Mouse (Mus musculus): ENCODE measurements around the gene Ptpn11.
A peak's percentile ranks its signal among the peaks of the same experiment; 100 is the strongest.
"Not testable (repeated sequence)": the region's sequence is repeated elsewhere in the genome, so short reads cannot be mapped to it uniquely, and the experiment has no call there.

Gene Ptpn11

DNA sequence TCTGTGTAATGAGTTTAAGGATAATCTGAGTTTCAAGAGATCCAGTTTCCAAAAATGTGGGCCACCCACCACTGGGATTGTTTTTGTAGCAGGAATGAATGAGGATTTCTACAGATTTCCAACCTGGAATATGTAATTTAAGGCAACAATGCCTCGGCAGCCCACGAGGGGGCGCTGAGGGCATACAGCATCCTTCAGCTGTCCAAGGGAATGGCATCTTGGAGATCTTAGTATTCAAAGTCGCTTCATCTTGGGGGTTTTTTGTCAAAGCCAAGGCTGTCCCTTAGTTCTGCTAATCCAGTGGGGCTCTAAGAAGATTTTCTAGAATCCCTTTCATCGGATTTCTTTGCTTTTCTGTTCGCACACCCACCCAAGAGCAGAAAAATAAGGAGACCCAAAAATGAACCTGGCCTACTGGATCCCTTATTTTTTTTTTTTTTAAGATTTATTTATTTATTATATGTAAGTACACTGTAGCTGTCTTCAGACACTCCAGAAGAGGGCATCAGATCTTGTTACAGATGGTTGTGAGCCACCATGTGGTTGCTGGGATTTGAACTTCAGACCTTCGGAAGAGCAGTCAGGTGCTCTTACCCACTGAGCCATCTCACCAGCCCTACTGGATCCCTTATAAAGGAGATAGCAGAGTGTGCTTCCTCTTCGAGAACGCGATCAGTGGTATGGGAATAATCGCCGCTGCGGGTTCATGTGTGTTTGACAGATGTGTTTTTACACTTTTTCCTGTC, 24.4 kb upstream of the Ptpn11 start:
- DNase-seq (ENCODE audit: low spot score in 2 of 2): peak; percentile 68 to 79

DNA sequence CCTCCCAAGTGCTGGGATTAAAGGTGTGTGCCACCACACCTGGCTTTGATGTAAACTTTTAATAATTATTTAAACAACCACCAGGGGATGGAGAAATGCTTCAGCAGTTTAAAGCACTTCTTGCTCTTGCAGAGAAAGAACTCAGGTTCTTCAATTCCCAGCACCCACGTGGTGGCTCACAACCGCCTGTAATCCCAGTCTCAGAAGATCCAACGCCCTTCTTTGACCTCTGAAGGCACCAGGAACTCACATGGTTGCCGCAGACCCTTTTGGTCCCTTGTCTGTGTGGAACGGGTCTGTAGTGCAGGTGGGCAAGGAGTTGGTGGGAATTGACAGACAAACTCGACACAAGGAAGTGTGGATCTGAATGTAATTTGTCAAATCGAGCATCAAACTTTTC, 23.5 kb upstream of the Ptpn11 start:
- no peak for DNase-seq (ENCODE audit: low spot score in 2 of 2)

DNA sequence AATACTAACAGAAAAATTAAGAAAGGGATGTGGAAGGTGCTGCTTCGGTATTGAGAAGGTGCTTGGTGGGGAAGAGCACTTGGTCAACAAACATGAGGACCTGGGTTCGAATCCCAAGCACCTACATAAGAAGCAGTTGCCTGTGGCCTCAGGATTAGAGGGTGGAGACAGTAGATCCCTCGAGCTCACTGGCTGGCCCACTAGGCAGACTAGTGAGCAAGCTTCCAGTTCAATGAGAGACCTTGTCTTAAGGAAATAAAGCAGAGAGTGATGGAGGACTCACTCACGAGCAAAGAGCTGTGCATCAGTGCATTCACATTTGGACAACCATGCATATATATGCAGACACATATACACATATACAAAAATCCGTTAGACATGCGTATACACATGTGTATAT, 20.9 kb upstream of the Ptpn11 start:
- DNase-seq (ENCODE audit: low spot score in 2 of 2): no peak

DNA sequence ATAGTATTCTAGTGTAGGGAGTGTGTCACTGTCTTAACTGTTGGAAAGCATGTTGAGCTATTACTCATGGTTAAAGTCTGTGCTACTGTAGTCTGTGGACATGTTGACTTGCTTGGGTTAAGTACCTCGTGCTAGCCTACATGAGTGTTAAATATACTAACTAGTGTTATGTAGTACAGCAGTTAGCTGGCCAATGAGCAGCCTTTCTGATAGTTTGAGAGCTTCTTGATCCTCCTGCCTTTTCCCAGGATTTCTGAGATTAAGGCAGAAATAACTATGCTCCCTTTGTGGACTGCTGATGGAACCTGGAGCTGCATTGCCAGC, 19.4 kb upstream of the Ptpn11 start:
- DNase-seq (ENCODE audit: low spot score in 2 of 2): no peak

DNA sequence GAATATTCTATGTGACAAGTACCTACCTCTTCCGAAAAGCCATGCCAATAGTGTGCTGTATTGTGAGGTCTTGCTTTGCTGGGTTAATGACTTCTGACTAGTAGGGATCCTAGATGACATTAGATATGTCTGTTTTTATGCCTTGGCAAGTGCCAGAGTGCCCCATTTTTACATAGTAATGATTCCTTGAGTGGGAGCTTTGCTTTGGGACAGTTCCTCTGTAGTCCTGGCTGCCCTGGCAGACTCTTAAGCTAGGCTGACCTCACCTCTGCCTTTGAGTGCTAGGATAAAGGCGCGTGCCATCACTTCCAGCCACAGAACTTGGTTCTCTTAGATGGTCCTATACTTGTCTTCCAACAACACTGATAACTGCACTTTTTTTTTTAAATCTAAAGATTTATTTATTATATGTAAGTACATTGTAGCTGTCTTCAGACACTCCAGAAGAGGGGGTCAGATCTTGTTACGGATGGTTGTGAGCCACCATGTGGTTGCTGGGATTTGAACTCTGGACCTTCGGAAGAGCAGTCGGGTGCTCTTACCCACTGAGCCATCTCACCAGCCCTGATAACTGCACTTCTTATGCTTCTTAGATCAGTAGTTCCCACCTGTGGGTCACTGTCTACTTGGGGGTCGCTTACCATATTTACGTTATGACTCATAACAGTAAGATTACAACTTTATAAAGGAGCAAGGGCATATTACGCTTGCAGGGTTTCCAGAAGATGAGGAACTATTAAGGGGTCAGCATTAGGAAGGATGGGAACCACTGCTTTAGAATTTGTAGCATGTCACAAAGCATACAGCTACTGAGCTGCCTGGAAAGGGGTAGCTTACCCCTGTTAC, 18.8 kb upstream of the Ptpn11 start:
- DNase-seq (ENCODE audit: low spot score in 2 of 2): no peak

DNA sequence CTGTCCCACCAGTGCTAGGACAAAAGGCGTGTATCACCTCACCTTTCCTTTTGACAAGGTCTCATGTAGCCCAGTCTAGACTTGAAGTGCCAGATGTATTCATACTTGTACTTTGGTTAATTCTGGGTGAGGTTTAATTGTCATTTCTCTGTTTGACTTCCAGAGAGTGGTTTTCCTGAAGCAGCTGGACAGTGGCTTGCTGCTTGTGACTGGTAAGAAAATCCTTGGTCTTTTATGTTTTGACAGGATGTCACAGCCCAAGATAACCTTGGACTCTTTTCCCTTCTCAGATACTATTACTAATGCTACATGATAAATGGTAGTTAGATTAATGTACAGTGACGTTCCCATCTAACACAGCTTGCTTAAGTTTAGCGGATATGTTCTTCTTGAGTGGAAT, 15.8 kb upstream of the Ptpn11 start:
- DNase-seq (ENCODE audit: low spot score in 2 of 2): no peak

DNA sequence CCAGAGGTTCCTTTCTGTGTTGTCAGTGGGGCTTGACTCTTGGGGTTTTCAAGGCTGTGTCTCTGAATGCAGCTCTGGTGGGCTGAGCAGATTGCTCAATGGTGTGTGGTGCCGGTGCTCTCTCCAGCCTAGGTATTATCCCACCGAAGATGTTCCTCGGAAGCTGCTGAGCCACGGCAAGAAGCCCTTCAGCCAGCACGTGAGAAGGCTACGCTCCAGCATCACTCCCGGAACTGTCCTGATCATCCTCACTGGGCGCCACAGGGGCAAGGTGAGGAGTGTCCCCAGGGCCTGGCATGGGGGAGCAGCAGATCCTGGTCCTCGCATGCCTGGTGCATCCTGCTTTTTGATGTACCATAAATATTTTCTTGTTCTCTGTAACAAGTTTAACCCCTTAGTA, 15.3 kb upstream of the Ptpn11 start:
- DNase-seq (ENCODE audit: low spot score in 2 of 2): no peak

DNA sequence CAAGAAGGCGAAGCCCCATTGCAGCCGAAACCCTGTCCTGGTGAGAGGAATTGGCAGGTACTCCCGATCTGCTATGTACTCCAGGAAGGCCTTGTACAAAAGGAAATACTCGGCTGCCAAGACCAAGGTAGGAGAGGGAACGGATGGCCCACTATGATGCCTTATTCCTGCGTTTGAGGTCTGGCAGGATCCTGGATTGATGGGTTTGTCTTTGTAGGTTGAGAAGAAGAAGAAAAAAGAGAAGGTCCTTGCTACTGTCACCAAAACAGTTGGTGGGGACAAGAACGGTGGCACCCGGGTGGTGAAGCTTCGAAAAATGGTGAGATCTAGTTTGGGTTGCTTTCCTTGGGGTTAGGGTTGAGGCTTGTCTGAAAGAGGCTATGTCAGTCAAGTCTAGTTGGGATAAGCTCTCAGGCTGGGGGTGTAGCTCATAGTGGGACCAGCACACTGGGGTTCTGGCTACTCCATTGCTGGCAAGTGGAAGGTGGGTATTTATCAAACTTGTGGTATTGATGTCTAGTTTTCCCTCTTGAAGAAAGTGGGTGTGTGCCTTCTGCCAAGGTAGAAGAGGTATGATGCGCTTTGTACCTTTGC, 14.4 kb upstream of the Ptpn11 start:
- not testable (repeated sequence) for DNase-seq (ENCODE audit: low spot score in 2 of 2)

DNA sequence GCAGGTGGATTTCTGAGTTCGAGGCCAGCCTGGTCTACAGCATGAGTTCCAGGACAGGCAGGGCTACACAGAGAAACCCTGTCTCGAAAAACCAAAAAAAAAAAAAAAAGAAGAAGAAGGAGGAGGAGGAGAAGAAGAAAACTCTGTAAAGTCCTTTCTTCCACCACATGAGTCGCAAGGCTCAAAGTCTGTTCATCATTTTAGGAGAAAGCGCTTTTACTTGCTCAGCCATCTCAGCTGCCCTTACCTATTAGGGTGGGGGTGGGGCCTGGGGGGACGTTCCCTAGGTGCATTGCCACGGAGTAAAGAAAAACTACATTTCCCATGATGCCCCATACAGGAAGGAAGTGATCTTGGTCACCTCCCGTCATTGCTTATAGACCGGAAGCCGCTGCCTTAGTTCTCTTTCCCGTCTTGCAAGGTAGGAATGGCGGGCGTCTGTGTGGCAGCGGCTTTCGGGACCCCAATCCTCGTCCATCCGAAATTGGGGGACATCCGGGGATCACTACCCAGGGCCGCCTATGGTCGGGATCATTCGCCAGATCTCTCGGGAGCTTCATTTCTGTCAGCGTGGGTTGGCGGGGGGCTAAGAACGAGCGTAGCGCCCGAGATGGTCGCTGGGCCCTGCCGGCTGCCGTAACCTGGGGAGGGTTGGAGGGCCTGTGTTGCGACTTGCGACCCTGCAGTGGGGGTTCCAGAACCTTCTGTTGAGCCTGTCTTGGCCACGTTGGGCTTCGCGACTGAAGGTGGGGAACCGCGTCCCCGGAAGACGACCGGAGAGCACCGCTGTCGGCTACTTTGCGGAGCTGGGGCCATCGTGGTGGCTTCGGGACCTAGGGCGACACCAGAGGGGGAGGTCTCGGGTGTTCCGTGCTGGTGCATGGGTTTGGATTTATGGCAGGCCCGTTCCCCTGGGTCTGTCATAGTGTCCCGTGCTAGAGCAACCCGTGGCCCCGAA, 13.2 kb upstream of the Ptpn11 start, which contains the start of gene Rpl6:
TSS of gene Rpl6 (plus strand) at position 350 of the 958 bp plus-strand sequence.
- peak; percentile 35 to 72 for DNase-seq (ENCODE audit: low spot score in 2 of 2)

DNA sequence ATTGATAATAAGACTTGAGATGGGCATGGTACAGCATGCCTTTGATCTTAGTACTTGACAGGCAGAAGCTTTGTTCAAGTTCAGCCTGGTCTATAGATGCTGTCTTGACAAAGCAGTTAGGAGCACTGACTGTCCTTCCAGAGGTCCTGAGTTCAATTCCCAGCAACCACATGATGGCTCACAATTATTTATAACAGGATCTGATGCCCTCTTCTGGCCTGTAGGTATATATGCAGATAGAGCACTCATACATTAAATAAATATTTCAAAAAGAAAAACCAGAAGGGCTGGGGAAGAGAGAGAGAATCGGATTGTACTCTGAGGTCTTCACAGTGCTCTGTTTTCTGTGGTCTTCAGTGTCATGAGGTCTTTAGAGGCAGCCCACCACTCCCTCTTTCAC, 11.3 kb upstream of the Ptpn11 start:
- DNase-seq (ENCODE audit: low spot score in 2 of 2): no peak

DNA sequence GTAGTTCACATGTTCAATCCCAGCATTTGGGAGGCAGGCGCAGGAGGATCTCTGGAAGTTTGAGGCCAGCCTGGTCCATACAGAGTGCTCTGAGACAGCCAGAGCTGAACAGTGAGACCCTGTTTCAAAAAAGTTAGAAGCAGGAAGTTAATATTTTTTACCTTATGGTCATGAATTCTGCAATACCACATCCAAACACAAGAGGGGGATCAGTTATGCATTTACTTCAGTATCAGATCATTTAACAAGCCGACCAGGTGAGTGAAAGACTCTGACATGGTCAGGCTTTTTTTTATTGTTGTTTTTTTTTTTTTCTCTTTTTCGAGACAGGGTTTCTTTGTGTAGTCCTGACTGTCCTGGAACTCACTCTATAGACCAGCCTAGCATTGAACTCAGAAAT, 10.5 kb upstream of the Ptpn11 start:
- DNase-seq (ENCODE audit: low spot score in 2 of 2): no peak

DNA sequence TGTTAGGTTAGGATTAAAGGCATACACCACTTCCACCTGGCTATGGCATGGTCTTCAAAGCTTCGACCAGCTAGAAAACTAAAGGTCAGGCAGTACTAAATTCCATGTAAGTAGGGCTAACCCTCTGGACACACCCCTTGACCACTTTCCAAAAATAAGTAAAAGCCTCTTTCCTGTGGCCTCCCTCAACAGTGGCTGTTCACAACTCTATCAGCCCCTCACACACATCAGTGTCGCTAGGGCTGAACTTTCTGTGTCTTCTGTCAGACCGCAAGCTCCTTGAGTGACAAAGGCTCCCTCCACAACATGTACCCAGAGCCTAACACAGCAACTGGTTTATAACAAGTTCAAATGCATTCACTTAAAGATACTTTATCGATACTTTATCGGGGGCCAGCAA, 7.2 kb upstream of the Ptpn11 start:
- no peak for DNase-seq (ENCODE audit: low spot score in 2 of 2)

DNA sequence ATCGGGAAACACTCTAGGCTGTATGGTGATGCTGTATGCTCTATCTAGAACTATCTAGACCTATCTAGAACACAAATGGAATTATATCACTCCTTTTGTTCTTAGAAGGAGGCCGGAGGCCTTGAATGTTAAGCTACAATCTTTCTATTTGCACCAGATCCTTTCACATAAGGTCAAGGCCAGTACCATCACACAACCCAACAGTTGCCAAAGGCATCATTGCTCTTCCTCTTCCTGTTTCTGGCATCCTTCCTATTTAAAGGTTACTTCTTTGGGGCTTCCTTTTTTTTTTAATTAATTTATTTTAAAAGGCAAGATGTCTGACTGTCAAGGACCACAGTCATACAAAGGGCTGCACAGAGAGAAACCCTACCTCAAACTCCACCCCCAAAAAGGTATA, 6.1 kb upstream of the Ptpn11 start:
- no peak for DNase-seq (ENCODE audit: low spot score in 2 of 2)

DNA sequence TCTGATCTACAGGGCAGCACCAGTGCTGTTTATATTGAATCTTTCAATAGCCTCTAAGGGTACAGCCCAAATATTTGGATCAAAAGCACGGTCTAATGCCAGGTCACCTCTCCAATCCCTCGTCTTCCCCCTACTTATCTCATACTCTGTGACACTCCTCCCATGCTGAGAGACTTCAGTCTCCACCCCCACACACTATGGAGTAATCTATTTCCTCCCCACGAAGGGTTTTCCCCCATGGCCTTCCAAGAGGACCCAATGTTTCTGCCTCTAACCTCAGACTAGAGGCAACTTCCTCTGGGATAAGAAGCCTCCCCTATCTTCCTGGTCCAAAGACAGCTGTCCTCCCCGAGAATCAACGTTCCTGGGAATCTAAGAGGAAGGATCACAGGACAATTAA, 5.6 kb upstream of the Ptpn11 start:
- no peak for DNase-seq (ENCODE audit: low spot score in 2 of 2)

DNA sequence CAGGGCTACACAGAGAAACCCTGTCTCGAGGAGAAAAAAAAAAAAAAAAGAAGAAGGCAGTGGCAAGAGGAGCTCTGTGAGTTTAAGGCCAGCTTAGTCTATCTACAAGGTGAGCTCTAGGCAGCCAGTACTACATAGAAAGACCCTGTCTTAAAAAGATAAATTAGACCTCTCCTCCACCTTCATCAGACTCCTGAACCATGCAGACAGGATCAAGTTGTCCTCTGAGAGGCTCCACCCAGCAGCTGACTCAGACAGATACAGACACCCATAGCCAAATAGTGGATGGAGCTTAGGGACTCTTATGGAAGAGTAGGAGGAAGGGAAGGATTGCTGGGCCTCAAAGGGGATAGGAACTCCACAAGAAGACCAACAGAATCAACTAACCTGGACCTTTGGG, 3.0 kb upstream of the Ptpn11 start:
- no peak for DNase-seq (ENCODE audit: low spot score in 2 of 2)

DNA sequence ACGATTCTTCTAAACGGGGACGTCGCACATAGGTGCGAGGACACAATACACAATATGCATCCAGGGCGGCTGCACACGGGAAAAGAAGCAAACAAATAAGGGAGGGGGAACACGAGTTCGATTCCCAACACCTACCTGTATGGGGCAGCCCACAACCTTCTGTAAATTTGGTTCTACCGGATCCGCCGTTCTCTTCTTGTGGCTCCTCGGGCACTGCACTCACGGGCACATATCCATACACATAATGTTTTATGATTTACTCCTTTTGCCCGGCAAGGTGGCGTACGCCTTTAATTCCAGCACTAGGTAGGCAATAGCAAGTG, 348 bp upstream of the Ptpn11 start:
- no peak for DNase-seq (ENCODE audit: low spot score in 2 of 2)

DNA sequence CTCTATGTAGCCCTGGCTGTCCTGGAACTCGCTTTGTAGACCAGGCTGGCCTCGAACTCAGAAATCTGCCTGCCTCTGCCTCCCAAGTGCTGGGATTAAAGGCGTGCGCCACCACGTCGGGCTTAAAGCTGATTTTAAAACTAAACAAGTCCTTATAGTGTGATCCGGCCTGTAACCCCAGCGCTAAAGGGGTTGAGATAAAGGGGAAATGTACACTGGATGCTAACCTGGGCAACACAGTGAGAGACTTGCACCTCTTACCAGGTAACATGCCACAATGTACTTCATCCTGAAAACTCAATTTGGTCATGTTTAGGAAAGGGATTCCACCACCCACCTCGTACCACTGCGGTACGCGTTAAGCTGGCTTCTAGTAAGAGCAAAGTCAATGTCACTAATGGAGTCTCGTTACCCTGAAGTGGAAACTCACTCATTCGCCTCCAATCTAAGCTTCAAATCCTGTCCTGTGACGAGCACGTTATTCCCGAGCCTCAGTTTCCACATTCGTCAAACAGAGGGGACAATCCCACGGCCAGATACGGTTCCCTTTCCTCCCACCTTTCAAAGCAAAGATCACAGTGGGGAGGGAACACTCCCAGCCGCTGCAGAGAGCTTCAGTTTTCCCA, 874 bp downstream of the Ptpn11 start:
- DNase-seq (ENCODE audit: low spot score in 2 of 2): no peak

DNA sequence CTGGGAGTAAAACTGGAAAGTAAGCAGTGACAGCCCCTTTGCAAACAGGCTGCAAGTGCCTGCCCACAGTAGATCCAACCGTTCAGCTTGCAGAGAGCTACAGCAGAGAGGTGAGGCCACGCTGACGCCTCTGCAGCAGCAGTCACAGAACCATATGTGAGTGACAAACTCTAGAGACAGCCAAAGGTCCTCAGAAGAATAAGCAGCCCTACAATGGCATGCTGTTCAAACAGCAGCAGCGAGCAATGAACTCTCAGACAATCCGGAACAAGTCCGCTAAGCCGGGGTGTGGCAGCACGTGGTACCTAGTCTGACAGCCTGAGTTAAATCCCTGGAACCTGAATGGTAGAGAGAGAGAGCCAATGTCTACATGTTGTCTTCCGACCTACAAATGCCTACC, 2.0 kb downstream of the Ptpn11 start:
- no peak for DNase-seq (ENCODE audit: low spot score in 2 of 2)

DNA sequence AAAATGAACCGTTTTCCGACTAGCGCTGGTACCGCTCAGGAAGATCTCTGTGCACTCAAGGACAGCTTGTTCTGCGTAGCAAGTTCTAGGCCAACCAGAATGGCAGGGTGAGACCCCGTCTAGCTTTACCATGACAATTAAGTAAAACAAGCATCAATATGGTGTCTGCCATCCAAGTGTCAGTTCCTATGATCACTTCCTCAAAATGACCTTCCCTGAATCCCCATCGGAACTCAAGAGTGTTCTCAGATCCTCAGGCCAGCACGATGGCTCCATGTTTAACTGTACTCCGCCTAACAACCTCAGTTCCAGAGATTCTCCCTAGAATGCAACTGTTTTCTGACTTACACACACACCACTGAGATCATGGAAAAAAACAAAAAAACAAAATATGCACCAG, 2.9 kb downstream of the Ptpn11 start:
- DNase-seq (ENCODE audit: low spot score in 2 of 2): no peak

DNA sequence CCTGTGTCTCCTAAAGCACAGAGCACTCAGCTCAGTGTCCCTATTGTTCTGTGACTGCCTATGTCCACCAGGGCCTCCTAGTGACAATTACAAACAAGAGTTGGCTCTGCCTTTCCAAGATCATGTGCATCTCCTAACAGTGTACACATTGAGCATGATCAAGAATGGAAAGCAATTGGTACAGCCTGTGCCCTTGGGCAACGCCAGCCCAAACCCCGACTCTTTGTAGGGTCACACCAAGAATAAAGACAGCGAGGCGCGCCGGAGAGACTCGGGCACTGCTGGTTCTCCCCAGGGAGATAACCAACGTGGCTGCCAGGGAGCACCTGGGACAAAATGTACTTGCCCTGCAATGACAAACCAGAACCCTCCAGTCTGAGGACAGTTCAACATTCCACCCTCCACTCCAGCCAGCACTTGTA, 3.6 kb downstream of the Ptpn11 start:
- no peak for DNase-seq (ENCODE audit: low spot score in 2 of 2)

DNA sequence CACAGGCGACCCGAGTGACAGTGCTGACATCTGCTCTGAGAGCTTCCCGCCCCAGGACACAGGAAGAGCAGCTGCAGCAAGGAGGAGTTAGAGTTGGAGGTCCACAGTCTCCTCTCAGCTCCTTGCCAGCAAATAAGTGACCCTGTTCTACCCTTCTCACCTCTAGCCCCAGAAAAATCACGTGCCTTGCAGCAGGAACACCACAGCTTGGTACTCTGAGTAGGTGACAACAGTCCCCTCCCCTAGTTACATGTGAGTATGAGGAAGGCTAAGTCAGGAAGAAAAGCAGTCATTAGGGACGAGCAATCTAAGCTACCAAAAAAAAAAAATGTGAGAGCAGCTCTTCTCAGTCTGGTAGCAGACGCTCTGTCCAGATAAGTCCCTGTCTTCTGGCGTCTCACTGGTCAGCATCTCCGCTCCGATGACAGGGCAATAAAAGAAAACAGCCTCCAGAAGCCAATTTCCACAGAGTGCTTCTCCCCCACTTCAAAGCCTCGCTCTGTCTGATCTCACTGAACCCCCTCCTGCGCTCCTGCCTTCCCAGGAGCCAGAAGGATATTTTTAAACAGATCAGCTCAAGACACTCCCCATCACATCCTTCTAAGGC, 6.1 kb downstream of the Ptpn11 start:
- DNase-seq (ENCODE audit: low spot score in 2 of 2): no peak

All from cerebellum, postnatal 4 days (tissue).